Mouse (Mus musculus) cerebellum, adult 8-10 months (tissue): Measurements from ENCODE around the gene Bcl6.
A peak's percentile ranks its signal among the peaks of the same experiment; 100 is the strongest.

ENCODE experiments used
- DNase-seq: peaks from one replicate; pipeline ENCODE4 v3.0.0; 2022

Bcl6 gene

DNA sequence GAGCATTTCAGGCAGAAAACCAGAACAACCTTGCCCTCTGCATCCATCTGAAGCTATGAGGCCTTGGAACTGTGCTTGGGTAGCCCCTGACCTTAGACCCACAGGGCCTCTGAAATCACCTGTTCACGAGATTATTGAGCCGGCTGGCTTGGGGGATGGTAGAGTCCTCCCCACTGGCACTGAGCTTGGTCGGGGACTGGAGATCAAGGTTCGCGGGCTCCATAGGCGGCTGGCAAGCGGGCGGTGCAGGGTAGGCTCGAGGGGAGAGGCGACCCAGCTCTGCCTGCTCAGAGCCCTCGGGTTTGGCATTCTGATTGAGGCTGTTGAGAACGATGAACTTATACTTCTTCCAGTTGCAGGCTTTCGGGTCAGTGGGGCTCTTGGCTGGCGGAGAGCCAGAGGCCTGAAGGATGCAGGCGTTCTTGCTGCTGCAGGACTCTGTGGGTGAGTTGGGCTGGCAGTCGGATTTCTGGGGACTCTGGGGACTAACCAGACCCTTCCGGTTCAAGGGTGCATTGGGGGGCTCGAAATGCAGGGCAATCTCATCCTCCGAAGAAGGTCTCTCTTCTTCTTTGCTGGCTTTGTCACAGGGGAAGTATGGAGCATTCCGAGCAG lies 16.4 kb downstream of the Bcl6 start:
- DNase-seq, result no peak

DNA sequence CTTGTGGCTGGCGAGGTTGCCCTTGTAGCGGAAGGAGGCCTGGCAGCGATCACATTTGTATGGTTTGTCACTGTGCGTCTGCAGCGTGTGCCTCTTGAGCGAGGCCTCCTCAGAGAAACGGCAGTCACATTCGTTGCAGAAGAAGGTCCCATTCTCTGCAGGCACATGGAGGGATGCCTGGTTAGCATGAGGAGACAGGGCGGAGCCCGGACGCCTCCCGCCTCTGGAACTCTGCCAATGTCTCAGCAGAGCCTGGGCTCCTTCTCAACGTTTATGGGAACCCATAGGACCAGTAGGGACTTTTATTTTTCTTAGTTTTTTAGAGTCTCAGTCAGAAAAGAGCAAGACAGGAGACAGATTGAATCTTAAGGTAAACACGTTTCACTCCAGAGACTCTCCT lies 18.7 kb downstream of the Bcl6 start:
- DNase-seq, result no peak

DNA sequence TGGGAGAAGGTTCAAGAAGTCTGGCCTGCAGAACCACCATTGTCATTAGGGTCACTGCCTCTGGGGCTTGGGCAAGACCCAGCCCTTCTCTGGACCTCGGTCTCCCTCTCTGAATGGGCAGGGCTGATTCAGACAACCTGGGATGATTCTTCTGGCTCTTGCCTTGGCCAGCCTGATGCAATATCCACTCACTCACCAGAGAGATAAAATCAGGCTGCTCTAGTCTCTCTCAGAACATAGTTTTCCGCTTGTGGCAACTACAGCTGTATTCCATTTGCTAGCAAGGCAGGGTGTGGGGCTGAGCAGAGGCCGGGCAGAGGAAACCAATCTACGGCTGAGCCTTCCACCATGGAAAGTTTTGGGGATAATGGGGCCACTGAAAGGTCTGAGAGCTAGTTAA lies 19.8 kb downstream of the Bcl6 start:
- no peak for DNase-seq

DNA sequence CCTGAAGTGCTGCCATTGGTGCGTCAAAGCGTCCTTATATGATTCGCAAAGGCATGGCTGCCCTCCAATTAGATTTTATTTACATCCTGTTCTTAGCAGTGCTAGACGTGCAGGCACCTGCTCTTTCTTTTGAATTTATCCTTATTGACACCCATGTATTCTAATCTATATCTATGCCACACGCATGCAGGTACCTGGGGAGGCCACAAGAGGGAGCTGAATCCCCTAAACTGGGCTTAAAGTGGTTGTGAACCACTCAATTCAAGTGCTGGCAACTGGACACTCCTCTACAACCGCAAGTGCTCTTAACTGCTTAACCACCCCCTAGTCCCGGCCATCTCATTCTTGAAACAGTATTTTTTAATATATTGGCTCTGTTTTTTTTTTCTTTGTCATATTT lies 21.4 kb downstream of the Bcl6 start:
- DNase-seq, result no peak

DNA sequence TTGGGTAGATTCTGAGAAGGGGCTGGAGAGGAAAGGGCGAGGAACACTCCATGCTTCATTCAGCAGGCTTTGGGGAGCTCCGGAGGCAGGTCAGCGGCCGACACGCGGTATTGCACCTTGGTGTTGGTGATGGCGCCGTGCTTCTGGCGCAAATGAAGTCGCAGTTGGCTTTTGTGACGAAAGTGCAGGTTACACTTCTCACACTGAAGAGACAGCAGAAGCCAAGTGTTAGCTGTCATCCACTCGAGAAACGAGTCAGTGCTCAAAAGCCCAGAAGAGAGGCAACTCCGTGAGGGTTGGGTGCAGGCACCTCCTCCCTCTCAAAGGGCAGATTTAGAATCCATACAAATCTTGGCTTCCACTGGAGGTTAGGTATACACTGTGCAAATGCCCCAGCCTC lies 22.6 kb downstream of the Bcl6 start:
- DNase-seq, result no peak

DNA sequence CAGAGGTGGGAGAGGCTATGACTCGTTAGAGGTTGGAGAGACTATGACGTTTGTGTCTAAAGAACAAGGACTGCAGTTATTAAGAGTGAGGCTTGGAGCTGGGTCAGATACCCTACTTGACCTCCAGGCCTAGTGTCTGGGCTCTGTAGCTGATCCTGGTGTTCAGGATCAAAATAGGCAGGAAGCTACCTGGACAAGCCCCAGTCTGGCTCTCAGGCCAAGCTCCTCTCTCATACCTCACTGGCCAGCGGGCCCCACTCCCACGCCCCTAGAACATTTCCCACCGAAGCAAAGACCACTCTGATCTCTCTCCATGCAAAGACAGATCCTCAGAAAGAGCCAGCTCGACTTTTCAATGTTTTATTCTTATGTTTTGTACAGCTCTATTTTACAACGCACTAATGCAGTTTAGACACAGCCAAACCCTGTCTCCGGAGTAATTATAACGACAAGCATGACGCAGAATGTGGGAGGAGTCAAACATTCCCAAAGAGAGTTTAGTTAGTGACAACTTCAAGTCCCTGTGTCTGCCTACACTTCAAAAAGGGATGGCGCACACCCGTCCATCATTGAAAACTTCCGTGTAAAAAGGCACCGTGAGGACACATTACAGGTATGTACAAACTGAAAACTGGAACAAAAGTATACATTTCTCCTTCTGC lies 23.8 kb downstream of the Bcl6 start:
- DNase-seq, result no peak

DNA sequence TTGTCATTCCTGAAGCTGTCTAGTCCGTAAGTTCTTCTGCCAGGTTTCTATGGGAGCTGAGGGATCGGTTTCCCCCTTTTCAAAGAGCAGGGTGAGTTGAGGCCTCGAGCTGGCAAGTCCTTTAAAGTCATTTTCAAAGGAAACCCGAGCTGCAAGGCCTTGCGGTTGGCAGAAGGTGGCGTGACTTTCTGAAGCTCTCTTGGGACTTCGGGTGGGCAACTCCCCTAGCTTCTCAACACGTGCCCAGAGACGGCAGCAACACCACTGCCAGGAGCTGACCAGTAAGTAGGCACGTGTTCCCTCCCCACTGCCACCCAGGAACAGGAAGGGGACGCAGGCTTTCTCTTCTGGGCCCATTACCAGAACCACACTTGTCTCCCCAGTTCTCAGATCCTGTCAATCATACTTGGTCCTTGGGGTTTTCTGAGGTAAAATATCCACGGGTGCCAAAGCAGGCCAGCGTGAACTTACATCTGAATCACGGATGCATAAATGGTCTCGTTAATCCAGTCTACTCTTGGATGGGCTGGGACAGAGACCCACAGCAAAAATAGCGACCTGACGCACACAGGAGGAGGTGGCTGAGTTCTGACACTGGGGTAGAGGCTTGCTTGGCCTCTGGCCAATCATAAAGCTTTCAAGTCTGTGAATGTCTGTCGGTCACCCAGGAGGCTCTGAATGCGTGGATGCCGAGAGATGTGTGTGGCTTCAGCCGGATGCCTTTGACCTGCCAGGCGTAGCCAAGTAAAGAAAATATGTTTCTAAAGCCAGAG lies 24.6 kb downstream of the Bcl6 start:
- no peak for DNase-seq

DNA sequence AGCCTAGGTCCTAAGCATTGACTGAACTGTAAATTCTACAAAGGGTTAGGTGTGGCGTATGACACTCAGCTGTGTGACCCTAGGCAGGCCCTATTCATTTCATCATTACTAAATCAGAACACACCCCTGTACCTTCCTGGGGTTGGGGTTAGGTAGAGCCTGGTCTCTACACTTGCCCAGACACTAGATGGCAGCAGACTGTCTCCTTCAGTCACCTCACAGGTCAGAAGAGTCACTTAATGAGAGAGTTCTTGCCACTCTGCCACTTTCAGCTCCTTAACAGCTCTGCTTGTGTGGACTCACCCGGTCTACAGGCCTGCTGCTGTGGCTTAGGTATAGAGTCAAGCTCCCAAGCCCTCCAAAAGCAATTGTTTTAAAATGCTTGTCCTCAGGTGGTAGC lies 26.3 kb downstream of the Bcl6 start:
- DNase-seq, result no peak

DNA sequence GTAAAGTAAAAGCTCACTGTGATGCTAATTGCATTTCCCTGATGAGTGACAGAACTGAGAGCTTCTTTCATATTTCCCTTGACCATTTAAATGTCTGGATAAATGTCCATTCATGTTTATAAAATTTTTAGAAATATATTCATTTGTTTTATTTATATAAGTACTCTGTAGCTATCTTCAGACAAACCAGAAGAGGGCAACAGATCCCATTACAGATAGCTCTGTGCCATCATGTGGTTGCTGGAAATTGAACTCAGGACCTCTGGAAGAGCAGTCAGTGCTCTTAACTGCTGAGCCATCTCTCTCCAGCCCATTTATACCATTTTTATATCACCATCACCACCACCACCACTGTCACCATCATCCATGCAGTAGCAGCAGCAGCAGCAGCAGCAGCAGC lies 29.7 kb downstream of the Bcl6 start:
- no peak for DNase-seq

DNA sequence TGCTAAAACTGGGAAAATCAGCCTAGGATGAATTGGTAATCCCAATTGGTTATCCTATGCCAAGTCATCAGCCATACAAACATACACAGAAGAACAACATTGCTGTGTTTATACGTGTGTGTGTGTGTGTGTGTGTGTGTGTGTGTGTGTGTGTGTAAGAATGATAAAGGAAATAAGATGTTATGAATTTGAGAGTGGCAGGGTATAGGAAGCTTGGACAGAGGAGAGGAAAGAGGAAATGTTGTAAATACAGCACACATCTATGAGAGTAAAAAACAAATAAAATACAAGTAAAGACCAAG lies 34.7 kb downstream of the Bcl6 start:
- DNase-seq, result no peak

DNA sequence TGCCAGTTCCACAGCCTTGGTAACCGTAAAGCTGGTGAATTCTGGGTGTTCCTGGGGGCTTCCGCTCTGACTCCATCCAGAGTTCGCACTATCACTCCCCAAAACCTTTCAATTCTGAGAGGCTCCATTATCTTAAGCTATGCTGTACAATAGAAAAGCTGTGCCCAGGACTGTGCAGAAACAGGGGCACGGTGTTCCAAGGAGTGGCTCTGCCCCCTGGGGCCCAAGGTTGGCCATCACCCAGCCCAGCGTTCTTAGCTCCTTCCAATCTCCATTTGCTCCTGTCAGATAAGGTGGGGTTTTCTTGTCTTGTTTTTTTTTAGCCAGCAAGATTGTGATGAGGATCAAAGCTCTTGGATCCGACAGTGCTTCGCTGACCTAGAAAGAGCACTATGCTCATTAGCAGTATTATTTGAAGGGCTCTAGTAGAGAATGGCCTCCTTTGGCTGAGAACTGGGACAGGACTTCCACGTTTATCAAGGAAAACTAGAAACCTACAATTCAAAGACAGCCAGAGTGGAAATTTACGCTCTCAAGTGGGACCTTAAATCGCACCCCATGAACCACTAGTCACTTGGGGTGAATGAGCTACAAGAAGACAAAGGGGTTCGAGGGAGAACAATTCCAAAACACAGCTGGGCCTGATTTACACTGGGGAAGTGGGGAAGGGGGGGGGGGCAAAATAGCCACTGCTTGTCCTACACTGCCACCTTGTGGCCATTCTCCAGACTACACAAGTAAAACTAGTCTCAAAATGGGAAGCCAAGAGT lies 35.3 kb downstream of the Bcl6 start:
- DNase-seq, result peak; percentile 39

DNA sequence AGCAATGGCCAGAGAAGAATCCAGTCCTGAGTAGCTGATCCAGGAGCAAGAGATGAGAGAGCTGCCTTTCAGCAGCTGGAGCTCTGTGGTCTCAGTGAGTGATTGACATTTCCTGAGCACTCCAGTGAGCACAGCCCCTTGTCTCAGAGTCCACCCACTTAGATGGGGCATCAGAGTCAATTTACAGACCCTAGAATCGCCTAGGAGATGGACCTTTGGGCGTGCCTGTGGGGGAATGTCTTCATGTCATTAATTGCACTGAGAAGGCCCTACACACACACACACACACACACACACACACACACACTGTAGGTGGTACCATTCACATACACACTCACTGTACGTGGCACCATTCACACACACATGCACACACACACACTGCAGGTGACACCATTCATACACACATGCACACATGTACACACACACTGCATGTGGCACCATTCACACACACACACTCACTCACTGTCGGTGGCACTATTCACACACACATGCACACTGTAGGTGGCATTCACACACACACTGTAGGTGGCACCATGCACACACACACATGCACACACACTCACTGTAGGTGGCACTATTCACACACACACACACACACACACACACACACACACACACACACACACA lies 36.4 kb downstream of the Bcl6 start:
- no peak for DNase-seq

DNA sequence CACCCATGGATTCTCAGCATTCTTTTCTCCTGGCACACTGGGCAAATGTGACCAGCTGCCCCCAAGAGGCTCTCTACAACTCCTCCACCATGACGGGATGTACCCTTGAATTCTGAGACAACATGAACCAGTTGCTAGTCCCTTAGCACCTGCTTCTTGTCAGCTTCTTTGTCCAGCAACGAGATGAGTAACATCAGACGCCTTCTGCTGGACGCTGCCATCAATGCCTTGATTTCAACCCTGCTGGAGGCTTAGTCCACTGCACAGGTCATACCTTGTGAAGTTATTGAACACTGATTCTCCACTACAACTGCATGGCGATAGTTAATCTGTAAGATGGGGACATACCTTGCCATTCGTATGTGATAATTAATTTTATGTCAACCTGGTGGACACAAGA lies 41.0 kb downstream of the Bcl6 start:
- no peak for DNase-seq

DNA sequence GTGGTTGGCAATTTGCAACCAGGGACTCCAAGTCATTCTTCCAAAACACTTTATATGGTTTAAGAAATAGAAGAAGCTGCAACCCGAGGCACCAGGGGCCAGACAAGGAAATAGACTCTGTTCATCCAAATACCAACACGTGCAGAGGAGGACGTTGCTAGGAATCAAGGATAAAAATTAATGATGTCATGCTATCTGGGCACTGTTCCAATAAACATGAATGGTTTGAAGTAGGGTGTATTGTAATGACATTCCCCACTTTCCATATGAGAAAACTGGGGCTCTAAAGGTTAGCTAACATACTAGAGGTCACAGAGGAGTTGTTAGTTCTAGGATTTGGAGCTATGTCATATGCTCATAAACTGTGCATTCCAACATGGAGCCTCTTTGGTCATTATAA lies 43.9 kb downstream of the Bcl6 start:
- DNase-seq, result no peak

DNA sequence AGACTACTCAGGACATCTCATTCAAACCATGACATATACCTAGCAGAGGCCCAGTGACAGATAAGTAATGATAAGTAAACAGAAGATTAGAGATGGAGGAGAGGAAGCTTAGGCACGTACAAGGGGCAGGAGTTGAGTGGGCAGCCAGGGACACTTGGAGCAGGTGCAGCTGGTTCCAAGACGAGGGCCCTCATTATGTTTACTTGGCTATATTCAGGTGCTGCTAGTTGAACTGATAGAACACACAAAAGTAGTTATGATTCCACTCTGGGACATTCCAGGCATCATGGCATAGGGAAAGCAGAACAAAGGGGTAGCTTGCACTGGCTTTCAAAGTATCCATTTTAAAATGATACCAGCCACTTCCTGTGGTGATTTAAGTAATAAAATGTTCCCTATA lies 54.3 kb downstream of the Bcl6 start:
- no peak for DNase-seq

DNA sequence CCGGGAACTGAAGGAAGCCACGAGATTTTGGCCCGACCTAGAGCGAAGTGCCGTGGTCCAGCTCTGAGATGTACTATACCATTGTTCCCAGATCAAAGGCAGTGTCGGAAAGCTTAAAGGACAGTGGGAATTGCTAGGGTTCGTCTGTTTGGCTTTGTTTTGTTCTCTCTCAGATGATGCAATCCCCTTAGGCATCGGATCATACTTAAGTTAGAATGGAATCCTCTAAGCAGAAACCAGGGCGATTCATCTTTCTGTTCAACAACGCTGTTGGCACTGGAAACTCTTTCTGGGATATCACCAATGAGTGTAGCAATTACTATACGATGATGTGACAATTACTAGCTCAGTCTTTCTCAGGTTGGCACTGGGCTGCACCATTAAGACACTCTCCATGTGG lies 56.4 kb downstream of the Bcl6 start, which contains the start of gene Rtp2:
Gene Rtp2, minus strand, starts transcription at position 101 of the 400 bp plus-strand sequence.
- no peak for DNase-seq

DNA sequence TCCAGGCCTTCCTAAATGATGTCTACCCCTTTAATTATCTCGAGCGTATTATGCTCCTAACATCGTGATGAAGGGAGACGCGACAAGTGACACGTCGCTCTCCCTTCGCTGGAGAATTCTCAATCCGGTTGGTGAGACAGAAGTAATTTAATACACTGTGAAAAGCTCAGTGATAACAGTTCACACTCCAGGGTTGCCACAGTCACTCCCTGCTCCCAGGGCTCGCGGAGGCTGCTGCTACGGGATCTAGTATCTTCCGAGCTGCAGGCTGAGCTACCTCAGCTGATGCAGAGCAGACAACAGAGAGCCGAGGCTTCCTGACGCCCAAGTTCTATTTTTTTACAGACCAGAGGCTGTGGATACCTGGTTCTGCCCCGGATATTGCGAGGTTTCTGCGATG lies 57.4 kb downstream of the Bcl6 start:
- DNase-seq, result no peak

DNA sequence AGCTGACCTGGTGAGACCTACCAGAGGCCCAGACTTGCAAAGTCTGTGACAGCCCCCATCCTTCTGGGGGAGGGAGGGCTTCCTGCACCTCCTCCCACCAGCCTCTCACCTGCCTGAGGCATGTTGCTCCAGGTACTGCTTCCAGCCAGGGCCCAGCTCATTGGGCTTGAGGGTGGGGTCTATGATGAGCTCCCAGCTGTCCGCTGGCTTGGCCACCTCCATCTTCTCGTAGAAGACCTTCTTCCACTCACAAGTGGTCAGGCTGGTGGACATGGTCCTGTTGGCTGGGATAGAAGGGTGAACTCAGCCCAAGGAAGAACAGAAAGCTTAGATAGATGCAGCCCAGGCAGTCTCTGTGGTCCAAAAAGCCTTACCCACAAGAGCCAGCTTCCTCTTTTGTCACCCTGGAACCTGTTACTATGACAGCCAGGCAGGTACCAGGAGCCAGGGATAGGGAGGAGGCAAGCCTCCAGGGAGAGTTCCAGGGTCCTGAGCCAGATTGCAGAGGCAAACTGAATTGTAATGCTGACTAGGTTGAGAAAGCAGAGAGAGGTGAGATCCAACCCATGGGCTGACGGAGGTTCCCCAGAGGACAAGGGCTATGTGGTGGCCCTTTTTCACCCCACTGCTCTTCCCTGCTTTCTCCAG lies 58.1 kb downstream of the Bcl6 start:
- no peak for DNase-seq

DNA sequence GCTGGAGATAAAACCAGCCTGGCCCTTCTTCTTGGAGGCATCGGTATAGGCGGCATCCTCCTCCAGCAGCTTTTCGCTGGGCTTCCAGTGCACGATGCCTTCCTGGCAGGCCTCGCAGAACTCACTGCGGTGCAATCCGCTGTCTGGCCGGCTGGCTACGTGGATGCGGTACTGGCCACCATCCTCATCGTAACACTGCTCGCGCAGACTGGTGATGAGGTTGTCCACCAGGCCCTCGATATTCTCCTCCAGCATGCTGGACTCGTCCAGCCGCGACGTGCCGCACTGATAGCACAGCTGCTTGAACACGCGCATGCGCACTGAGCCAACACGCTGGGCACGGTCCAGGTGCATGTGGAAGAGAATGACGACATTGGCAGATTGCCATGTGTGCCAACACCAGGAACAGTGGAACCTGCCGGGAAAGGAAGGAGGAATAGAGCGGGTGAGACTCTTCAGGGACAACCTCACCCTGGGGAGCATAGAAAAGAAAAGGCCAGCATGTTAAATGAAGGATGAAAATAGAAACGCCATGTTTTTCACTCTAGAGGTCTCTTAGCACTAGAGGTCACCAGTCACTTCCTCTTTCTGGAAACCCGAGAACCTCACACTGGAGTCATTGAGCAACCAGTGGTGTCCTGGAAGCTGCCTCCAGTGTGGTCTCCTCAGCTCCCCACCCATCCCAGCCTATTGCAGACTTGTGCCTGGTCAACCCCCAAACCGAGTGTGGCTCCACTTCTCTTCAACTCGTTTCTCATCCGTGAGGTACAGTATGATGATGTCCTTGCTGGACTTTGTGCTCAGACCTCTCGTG lies 61.1 kb downstream of the Bcl6 start:
- DNase-seq, result no peak

DNA sequence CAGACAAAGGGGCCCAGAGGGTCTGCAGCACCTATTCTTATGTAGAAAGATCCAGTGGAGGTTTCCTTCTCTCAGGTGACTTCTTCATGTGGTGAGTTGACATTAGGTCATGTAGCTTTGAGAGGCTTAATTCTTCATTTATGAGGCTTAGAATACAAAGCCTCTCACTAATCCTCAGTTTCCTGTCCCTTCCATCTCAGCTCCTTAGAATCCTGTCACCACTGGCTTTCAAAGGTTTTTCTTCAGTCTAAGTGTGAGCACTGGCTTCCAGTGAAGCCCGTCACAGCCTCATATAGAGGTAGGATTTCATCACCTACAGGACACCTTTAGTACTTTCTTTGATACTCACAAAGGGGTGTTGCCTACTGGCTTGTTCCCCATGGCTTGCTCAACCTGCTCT lies 65.7 kb downstream of the Bcl6 start:
- no peak for DNase-seq

DNA sequence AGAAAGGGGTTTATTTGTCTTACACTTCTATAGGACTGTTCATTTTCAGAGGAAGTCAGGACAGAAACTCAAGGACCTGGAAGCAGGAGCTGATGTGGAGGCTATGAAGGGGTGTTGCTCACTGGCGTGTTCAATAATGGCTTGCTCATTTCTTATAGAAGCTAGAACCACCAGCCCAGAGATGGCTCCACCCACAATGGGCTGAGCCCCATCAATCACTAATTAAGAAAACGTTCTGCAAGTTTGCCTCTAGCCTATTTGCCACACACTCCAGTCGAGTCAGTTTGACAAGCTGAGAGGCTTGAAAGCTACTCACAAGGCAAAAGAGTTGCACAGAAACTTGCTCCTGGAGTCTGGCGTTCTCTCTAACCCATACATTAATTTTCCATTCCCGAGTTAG lies 67.0 kb downstream of the Bcl6 start:
- DNase-seq, result no peak

DNA sequence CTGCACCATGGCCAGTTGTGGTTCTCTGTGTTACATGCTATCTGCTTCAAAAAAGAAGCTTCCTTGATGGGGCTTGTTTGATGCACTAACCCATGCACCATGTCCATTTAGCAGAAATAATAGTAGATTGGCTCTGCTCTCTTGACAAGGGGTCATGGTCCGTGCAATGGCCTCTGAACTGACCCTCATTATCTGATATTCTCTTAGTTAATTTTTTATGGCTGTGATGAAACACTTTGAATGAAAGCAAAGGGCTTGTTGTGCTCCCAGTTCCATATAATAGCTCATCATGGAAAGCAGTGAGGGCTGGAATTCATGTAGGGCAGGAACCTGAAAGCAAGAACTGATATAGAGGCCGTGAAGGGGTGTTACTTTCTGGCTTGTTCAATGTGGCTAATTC lies 69.2 kb downstream of the Bcl6 start:
- DNase-seq, result no peak
